Mouse (Mus musculus) heart, embryonic 16.5 days (tissue): ENCODE data around the gene Ipo8. TPM values are rescaled to one million over a fixed set of nuclear protein-coding genes. Genes with fewer than 3 reads are reported as not detected.

Experiments used
- ATAC-seq: fragments of 200-750 bp; cut with Nextera tagmentation; replicated peaks from 2 replicates; pipeline ENCODE4 v1.8.0; 2017; ENCODE audit warnings: moderate number of reproducible peaks; ENCODE audit not compliant: insufficient read depth, low FRiP score; ENCODE audit errors: extremely low read depth
- H3K27ac ChIP-seq: fragments of 300-500 bp; sonication (generic); 2 replicates; pipeline ENCODE4 v1.5.1; 2014; ENCODE audit warnings: mild to moderate bottlenecking, low read length, control low read depth, moderate library complexity
- H3K27me3 ChIP-seq: fragments of 300-500 bp; sonication (generic); 2 replicates; pipeline ENCODE4 v1.6.1; 2014; ENCODE audit warnings: low read length, mixed read lengths; ENCODE audit not compliant: control insufficient read depth, insufficient read depth
- H3K36me3 ChIP-seq: fragments of 300-500 bp; sonication (generic); 2 replicates; pipeline ENCODE4 v1.6.1; 2014; ENCODE audit not compliant: control insufficient read depth, insufficient read depth
- H3K4me1 ChIP-seq: fragments of 300-500 bp; sonication (generic); 2 replicates; pipeline ENCODE4 v1.6.1; 2014; ENCODE audit warnings: low read length, mixed read lengths; ENCODE audit not compliant: control insufficient read depth, insufficient read depth
- H3K4me2 ChIP-seq: fragments of 300-500 bp; sonication (generic); 2 replicates; pipeline ENCODE4 v1.6.1; 2014; ENCODE audit warnings: low read depth, mild to moderate bottlenecking, control low read depth, low read length
- H3K4me3 ChIP-seq: fragments of 300-500 bp; sonication (generic); 2 replicates; pipeline ENCODE4 v1.5.1; 2014; ENCODE audit warnings: mild to moderate bottlenecking, control low read depth, low read length
- H3K9ac ChIP-seq: fragments of 300-500 bp; sonication (generic); 2 replicates; pipeline ENCODE4 v1.6.1; 2014; ENCODE audit warnings: low read length, control low read depth
- H3K9me3 ChIP-seq: fragments of 300-500 bp; sonication (generic); replicated peaks from 2 replicates; pipeline ENCODE4 v1.6.1; 2016; ENCODE audit warnings: low read length; ENCODE audit not compliant: control insufficient read depth
- WGBS: fragments of 180-500 bp; shearing (Covaris S2); extraction: QIAGEN DNeasy Blood & Tissue Kit; methylation state at CpG from one replicate; pipeline ENCODE4 v1.1.7; 2014; 5-methylcytosine and 5-hydroxymethylcytosine counted together
- polyA plus RNA-seq: library from polyadenylated mRNA; unstranded; fragments of >200 nt; fragmentation: Nextera tagmentation; extraction: Ambion mirVana; gene quantifications from 2 replicates; pipeline ENCODE4 v1.2.1, GENCODE M21; 2015

The Ipo8 gene
- polyA plus RNA-seq, 1 experiment from 2014 or later: 13.1 TPM

- Histone ChIP-seq H3K4me1 (no peaks in the 10 kb centered on the region), H3K4me2 (no peak overlapping the region), H3K9me3 (no peaks in the 10 kb centered on the region), H3K9ac (no peak overlapping the region), H3K27me3 (no peaks in the 10 kb centered on the region), H3K4me3 (no peak overlapping the region), H3K27ac (no peak overlapping the region), H3K36me3 (peaks cover 36% of the 10 kb centered on the region)
- no peak for ATAC-seq
- 84% methylated on average over 5 of the region's 5 CpGs for WGBS
Measured at GRCm38 (mm10) chr6:148816751-148817150, 14.5 kb downstream of the Ipo8 start.

DNA sequence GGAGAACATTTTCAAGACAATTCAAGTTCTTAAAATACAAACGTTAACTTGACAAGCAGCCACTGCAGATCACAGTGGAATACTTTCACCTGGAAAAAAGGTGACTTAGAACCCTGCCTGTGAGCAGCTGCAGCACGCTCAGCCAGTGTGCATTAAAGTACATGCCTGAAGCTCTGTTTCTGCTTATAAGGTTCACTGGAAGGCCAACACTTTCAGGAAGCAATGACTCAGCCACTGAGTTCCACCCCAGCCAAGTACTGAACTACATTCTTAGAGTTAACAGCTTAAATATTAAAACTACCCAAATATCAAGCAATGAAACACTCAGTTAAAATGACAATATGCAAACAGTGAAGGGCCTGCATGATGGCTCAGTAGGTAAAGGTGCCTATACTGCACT is 20.1 kb downstream of the Ipo8 start:
- Histone ChIP-seq H3K9ac (no peak overlapping the region), H3K4me2 (no peak overlapping the region), H3K4me3 (no peak overlapping the region), H3K27ac (no peak overlapping the region), H3K4me1 (no peaks in the 10 kb centered on the region), H3K27me3 (no peaks in the 10 kb centered on the region), H3K36me3 (peaks cover 31% of the 10 kb centered on the region), H3K9me3 (no peaks in the 10 kb centered on the region)
- 76% methylated on average over 2 of the region's 2 CpGs for WGBS
- ATAC-seq: no peak

GRCm38 (mm10) chr6:148799773-148800172 is 31.5 kb downstream of the Ipo8 start:
- Histone ChIP-seq H3K27me3 (no peaks in the 10 kb centered on the region), H3K4me3 (no peak overlapping the region), H3K36me3 (peaks cover 35% of the 10 kb centered on the region), H3K9ac (no peak overlapping the region), H3K4me2 (no peak overlapping the region), H3K4me1 (no peaks in the 10 kb centered on the region), H3K9me3 (no peaks in the 10 kb centered on the region), H3K27ac (no peak overlapping the region)
- no peak for ATAC-seq
- WGBS: 86% methylated on average over 4 of the region's 4 CpGs

GRCm38 (mm10) chr6:148795145-148795544 is 36.1 kb downstream of the Ipo8 start:
- no peak overlapping the region for H3K4me2 ChIP-seq
- no peaks in the 10 kb centered on the region for H3K4me1 ChIP-seq
- H3K4me3 ChIP-seq: no peak overlapping the region
- H3K27ac ChIP-seq: no peak overlapping the region
- H3K9me3 ChIP-seq: no peaks in the 10 kb centered on the region
- WGBS: 75% methylated on average over 2 of the region's 2 CpGs
- peaks cover 14% of the 10 kb centered on the region for H3K36me3 ChIP-seq
- no peaks in the 10 kb centered on the region for H3K27me3 ChIP-seq
- ATAC-seq: no peak
- H3K9ac ChIP-seq: no peak overlapping the region

DNA sequence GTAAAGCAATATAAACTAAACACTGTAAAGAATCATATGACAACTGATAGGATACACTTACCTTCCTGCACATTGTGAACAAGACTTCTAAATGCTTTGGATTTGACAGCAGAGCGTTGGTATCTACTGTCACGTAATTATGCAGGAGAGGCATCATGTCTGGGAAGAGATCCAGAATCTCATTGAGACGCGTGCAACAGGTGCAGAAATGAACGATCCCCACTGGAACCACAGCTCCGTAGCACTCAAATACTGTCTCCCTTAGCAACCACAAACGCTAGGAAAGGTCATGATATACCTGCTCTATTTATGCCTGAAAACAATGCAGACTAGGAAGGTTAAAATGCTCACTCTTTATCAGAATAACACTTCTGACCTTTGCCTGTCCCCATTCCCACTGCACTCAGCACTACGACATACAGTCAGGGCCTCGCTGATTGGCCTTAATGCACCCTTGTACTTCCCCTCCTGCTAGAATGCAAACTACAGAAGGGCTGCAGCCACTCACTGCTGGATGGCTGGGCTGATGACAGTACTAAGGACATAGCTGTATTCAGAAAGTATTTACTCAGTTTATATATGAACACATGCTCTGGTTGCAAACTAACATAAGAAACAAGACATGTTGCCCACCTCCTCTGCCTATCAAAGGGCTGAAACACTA is 42.1 kb downstream of the Ipo8 start:
- Histone ChIP-seq H3K27me3 (no peaks in the 10 kb centered on the region), H3K27ac (0 out of 2 replicates have a peak overlapping the region, but pooled peaks have one; percentile 15), H3K36me3 (peaks cover 20% of the 10 kb centered on the region), H3K9me3 (no peaks in the 10 kb centered on the region), H3K4me2 (no peak overlapping the region), H3K4me1 (peaks cover 6% of the 10 kb centered on the region), H3K9ac (no peak overlapping the region), H3K4me3 (no peak overlapping the region)
- 48% methylated on average over 9 of the region's 9 CpGs for WGBS
- ATAC-seq: peak; percentile 79

DNA sequence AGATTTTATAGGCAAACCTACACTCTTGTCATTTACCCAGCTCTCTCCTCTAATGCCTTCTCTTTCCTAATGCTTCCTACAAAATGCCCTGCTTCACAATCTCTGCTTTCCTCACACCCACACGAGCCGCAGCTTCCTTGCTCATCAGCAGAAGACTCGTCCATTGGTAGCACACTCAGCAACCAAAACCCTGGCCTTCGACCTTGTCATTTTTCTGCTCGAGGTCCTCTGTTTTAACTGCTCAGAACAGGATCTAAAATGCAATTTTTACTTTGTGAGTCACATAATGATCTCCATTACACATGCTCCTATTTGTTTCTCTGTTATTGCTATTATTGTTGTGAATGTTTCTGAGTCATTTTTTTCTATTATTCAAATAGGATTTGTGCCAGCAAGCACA is 45.1 kb downstream of the Ipo8 start:
- WGBS: 87% methylated on average over 5 of the region's 5 CpGs
- peaks cover 6% of the 10 kb centered on the region for H3K4me1 ChIP-seq
- no peak overlapping the region for H3K27ac ChIP-seq
- no peaks in the 10 kb centered on the region for H3K27me3 ChIP-seq
- no peaks in the 10 kb centered on the region for H3K9me3 ChIP-seq
- H3K9ac ChIP-seq: no peak overlapping the region
- H3K4me3 ChIP-seq: no peak overlapping the region
- ATAC-seq: no peak
- H3K4me2 ChIP-seq: no peak overlapping the region
- peaks cover 33% of the 10 kb centered on the region for H3K36me3 ChIP-seq

GRCm38 (mm10) chr6:148784418-148784817 is 46.8 kb downstream of the Ipo8 start:
- H3K27me3 ChIP-seq: no peaks in the 10 kb centered on the region
- H3K9me3 ChIP-seq: no peaks in the 10 kb centered on the region
- no peaks in the 10 kb centered on the region; the same call in 1 of the 2 replicates for H3K4me1 ChIP-seq
- 91% methylated on average over 9 of the region's 9 CpGs for WGBS
- no peak overlapping the region for H3K4me3 ChIP-seq
- H3K27ac ChIP-seq: no peak overlapping the region
- no peak overlapping the region for H3K4me2 ChIP-seq
- H3K36me3 ChIP-seq: peaks cover 43% of the 10 kb centered on the region
- ATAC-seq: no peak
- no peak overlapping the region for H3K9ac ChIP-seq

DNA sequence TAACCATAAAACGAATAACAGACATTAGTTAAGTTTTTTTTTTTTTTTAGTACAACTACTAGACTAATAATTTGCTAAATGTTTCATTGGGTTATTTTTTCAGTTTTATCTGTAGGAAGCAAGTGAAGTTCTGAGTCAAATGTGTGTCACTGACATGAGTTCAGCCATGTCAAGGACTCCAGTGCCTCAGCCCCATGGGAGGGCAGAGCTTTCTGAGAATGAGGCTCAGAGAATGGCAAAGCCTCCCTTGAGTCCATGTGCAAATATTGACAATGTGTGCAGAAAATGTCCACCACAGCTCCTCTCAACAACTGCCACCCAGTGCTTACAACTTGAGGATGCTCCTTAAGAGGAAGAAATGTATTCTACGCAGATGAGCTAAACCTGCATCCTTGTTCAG is 55.0 kb downstream of the Ipo8 start:
- Histone ChIP-seq H3K4me3 (no peak overlapping the region), H3K27me3 (no peaks in the 10 kb centered on the region), H3K4me2 (no peak overlapping the region), H3K4me1 (no peaks in the 10 kb centered on the region), H3K9ac (no peak overlapping the region), H3K9me3 (no peaks in the 10 kb centered on the region), H3K27ac (no peak overlapping the region), H3K36me3 (peaks cover 60% of the 10 kb centered on the region)
- 92% methylated on average over 2 of the region's 2 CpGs for WGBS
- no peak for ATAC-seq

GRCm38 (mm10) chr6:148771423-148771822 is 59.8 kb downstream of the Ipo8 start:
- H3K27me3 ChIP-seq: no peaks in the 10 kb centered on the region
- ATAC-seq: no peak

More at GRCm38 (mm10) chr6:148771423-148771822, 59.8 kb downstream of the Ipo8 start:
- H3K4me3 ChIP-seq: no peak overlapping the region
- H3K27ac ChIP-seq: no peak overlapping the region
- no peaks in the 10 kb centered on the region for H3K4me1 ChIP-seq
- peaks cover 38% of the 10 kb centered on the region for H3K36me3 ChIP-seq
- no peak overlapping the region for H3K9ac ChIP-seq
- H3K4me2 ChIP-seq: no peak overlapping the region
- WGBS: 77% methylated on average over 3 of the region's 3 CpGs
- H3K9me3 ChIP-seq: no peaks in the 10 kb centered on the region
